Mouse (Mus musculus) c-Kit-negative CD71-positive TER-119-positive erythroid progenitor cells, embryonic 14.5 days (primary cell): ENCODE measurements around the gene Mboat2.

Experiments
- DNase-seq: peaks from one replicate; pipeline ENCODE4 v3.0.0-alpha.2; 2013; ENCODE audit warnings: low read depth, low spot score

Gene Mboat2

DNA sequence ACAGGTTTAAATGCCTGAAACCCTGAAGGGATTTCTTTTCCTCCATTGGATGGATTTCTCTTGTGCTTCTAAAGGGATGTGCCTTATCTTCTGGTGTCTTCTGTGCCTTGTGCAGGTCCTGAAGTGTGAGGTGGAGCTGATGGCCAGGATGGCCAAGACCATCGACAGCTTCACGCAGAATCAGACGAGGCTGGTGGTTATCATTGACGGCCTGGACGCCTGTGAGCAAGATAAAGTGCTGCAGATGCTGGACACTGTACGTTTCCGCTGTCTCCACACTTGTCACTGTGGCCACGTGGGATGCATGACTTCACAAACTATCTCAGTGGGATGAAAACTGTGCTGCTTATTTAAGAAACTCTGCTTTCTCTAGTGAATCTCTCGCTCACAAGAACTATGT lies 179.3 kb downstream of the Mboat2 start:
- DNase-seq, result no peak

- DNase-seq, result no peak
These were observed 179.7 kb downstream of the Mboat2 start for GRCm38 (mm10) chr12:25010416-25010815.

DNA sequence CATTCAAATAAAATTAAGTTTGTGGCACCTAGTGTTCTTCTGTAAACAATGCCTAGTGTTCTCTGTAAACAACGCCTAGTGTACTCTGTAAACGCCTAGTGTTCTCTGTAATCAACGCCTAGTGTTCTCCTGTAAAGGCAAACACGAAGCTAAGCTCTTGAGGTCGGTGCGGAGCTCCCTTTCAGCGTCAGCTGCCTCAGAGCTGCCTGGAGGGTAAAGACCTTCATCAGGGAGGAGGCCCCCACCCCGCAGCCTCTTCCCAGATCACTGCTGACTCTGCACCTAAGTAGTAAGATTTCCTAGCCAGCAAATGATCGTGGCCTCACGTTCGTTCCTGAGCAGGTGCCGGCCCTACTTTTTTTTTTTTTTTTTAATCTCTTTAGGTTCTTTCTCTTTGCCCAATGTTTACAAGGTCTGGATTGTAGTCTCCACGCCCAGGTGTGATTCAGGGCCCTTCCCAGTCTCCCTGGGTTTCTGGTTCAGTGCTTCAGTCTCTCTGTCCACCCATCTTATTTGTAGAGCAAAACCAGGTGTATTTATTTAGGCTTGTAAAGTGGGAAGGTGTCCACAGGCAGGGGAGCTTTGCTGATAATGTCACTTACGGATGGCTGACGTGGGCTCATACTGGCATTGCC lies 181.2 kb downstream of the Mboat2 start:
- DNase-seq, result no peak

- DNase-seq, result no peak
These were observed 182.2 kb downstream of the Mboat2 start for GRCm38 (mm10) chr12:25012555-25013540.
